Mouse (Mus musculus) heart, embryonic 16.5 days (tissue): ENCODE data around the gene Scn5a. TPM values are rescaled to one million over a fixed set of nuclear protein-coding genes. Genes with fewer than 3 reads are reported as not detected.

ENCODE experiments used
- ATAC-seq: fragments of 200-750 bp; cut with Nextera tagmentation; replicated peaks from 2 replicates; pipeline ENCODE4 v1.8.0; 2017; ENCODE audit warnings: moderate number of reproducible peaks; ENCODE audit not compliant: insufficient read depth, low FRiP score; ENCODE audit errors: extremely low read depth
- H3K27ac ChIP-seq: fragments of 300-500 bp; sonication (generic); 2 replicates; pipeline ENCODE4 v1.5.1; 2014; ENCODE audit warnings: mild to moderate bottlenecking, low read length, control low read depth, moderate library complexity
- H3K27me3 ChIP-seq: fragments of 300-500 bp; sonication (generic); 2 replicates; pipeline ENCODE4 v1.6.1; 2014; ENCODE audit warnings: low read length, mixed read lengths; ENCODE audit not compliant: control insufficient read depth, insufficient read depth
- H3K36me3 ChIP-seq: fragments of 300-500 bp; sonication (generic); 2 replicates; pipeline ENCODE4 v1.6.1; 2014; ENCODE audit not compliant: control insufficient read depth, insufficient read depth
- H3K4me1 ChIP-seq: fragments of 300-500 bp; sonication (generic); 2 replicates; pipeline ENCODE4 v1.6.1; 2014; ENCODE audit warnings: low read length, mixed read lengths; ENCODE audit not compliant: control insufficient read depth, insufficient read depth
- H3K4me2 ChIP-seq: fragments of 300-500 bp; sonication (generic); 2 replicates; pipeline ENCODE4 v1.6.1; 2014; ENCODE audit warnings: low read depth, mild to moderate bottlenecking, control low read depth, low read length
- H3K4me3 ChIP-seq: fragments of 300-500 bp; sonication (generic); 2 replicates; pipeline ENCODE4 v1.5.1; 2014; ENCODE audit warnings: mild to moderate bottlenecking, control low read depth, low read length
- H3K9ac ChIP-seq: fragments of 300-500 bp; sonication (generic); 2 replicates; pipeline ENCODE4 v1.6.1; 2014; ENCODE audit warnings: low read length, control low read depth
- H3K9me3 ChIP-seq: fragments of 300-500 bp; sonication (generic); replicated peaks from 2 replicates; pipeline ENCODE4 v1.6.1; 2016; ENCODE audit warnings: low read length; ENCODE audit not compliant: control insufficient read depth
- WGBS: fragments of 180-500 bp; shearing (Covaris S2); extraction: QIAGEN DNeasy Blood & Tissue Kit; methylation state at CpG from one replicate; pipeline ENCODE4 v1.1.7; 2014; 5-methylcytosine and 5-hydroxymethylcytosine counted together
- polyA plus RNA-seq: library from polyadenylated mRNA; unstranded; fragments of >200 nt; fragmentation: Nextera tagmentation; extraction: Ambion mirVana; gene quantifications from 2 replicates; pipeline ENCODE4 v1.2.1, GENCODE M21; 2015

Scn5a gene
- polyA plus RNA-seq, 1 experiment from 2014 or later = 7.5 TPM

DNA sequence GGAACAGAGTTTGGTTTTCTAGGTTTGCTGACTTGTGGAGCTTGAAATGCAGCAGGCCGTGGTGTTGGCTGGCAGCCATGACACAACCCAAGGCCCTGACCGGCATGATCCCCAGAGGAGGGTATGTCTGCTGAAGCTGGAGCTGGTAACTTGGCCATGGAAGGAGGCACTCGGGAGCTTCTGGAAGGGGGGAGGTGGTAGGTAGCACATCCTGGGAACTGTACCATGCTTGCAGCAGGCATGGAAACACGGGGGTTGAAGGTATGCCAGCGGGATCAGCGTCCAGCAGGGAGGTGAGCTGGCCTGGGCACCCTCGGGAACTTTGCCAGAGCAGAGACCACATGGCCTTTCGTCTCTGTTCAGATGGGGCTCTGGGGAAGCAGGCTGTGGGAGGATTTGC is 55.5 kb downstream of the Scn5a start:
- no peak overlapping the region for H3K4me2 ChIP-seq
- WGBS = 45% methylated on average over 8 of the region's 8 CpGs
- peaks cover 12% of the 10 kb centered on the region for H3K4me1 ChIP-seq
- no peaks in the 10 kb centered on the region for H3K27me3 ChIP-seq
- peaks cover 9% of the 10 kb centered on the region for H3K36me3 ChIP-seq
- 0 out of 2 replicates have a peak overlapping the region, but pooled peaks have one; percentile 35 for H3K27ac ChIP-seq
- H3K9ac ChIP-seq = no peak overlapping the region
- ATAC-seq = peak; percentile 34; the same call in 1 of the 2 replicates
- no peak overlapping the region for H3K4me3 ChIP-seq
- peaks cover 5% of the 10 kb centered on the region; the same call in 1 of the 2 replicates for H3K9me3 ChIP-seq

DNA sequence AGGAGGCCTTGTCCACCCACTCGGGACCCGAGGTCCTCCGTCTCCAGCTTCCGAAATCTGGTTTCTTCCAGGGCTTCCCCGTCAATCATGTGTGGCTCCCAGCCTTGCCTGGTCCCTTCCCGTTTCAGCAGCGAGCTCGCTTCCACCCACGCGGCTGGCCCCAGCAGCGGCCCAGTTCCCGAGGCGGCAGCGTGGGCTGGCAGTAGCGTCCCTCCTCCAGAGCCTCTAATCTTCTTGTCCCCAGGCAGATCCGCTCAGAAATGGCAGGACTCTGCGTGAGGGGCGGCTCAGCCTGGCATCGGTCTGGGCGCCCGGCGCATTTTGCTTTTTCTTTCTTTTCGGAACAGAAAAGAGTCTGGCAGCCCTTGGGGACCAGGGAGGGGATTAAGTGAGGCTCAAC is 59.7 kb downstream of the Scn5a start:
- Histone ChIP-seq H3K27ac (no peak overlapping the region), H3K9me3 (no peaks in the 10 kb centered on the region), H3K9ac (no peak overlapping the region), H3K36me3 (peaks cover 9% of the 10 kb centered on the region), H3K4me1 (peaks cover 28% of the 10 kb centered on the region), H3K4me2 (no peak overlapping the region), H3K4me3 (no peak overlapping the region), H3K27me3 (no peaks in the 10 kb centered on the region)
- 57% methylated on average over 23 of the region's 23 CpGs for WGBS
- ATAC-seq = no peak

DNA sequence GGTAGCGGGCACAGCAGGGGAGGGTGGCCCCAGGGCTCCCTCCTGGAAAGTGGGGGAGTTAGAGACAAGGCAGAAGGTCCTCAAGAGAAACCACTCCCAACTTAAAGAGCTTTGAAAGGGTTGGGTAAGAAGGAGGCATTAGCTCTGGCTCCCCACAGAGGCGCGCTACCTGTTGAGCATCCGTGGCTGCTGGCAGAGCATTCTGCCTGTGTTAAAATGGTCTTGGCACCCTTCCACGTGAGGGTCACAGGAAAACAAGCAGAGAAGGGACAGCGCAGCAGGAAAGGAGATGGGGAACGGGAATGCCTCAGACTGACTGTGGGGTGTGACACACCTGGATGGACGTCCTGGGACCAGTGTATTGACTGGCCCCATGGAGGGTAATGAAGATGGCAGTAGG is 60.6 kb downstream of the Scn5a start:
- ATAC-seq = no peak
- no peak overlapping the region for H3K9ac ChIP-seq
- H3K36me3 ChIP-seq = peaks cover 9% of the 10 kb centered on the region
- H3K4me2 ChIP-seq = no peak overlapping the region
- no peaks in the 10 kb centered on the region for H3K9me3 ChIP-seq
- no peak overlapping the region for H3K27ac ChIP-seq
- 61% methylated on average over 8 of the region's 8 CpGs for WGBS
- peaks cover 21% of the 10 kb centered on the region for H3K4me1 ChIP-seq
- no peak overlapping the region for H3K4me3 ChIP-seq
- H3K27me3 ChIP-seq = no peaks in the 10 kb centered on the region

DNA sequence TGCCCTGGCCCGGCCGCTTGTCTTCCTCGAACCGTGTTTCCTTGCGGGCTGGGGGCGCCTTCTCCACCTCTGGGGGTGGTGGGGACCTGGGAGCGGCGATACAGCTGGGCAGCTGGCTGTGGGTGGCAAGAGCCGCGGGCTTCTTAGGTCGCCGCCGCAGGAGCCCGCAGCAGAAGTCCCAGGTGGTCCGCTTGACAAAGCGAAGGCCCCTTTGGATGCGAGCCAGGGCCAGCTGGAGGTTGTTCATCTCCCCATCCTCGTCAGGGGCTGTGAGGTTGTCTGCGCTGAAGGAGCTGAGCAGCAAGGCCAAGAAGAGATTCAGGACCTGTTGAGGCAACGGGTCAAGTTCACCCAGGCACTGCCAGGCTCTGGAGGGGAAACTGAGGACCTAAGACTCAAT is 61.3 kb downstream of the Scn5a start:
- 33% methylated on average over 20 of the region's 20 CpGs for WGBS
- peaks cover 16% of the 10 kb centered on the region for H3K4me1 ChIP-seq
- H3K4me2 ChIP-seq = no peak overlapping the region; the same call in none of the 2 replicates

DNA sequence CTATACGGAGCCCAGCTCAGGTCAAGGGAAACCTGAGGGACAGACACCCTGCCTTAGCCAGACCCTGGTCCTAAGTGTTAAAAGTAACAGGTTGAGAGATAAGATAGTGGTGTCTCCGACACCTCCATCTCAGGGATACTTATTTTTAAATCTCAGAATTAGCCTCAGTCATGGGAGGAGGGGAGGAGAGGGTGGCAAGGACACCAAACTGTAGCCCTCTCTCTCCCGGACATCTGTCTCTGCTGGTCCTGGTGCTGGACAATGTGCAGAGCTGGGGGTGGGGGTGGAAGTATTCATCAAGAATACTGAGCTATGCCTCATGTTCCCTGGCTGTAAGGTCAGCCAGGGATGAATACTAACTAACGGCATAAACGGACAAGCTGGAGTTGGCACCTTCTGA is 62.0 kb downstream of the Scn5a start:
- no peaks in the 10 kb centered on the region for H3K9me3 ChIP-seq
- WGBS = 33% methylated on average over 5 of the region's 5 CpGs
- peak overlapping the region; percentile 10; the same call in 1 of the 2 replicates for H3K27ac ChIP-seq
- H3K9ac ChIP-seq = no peak overlapping the region
- peaks cover 9% of the 10 kb centered on the region for H3K36me3 ChIP-seq
- H3K4me1 ChIP-seq = peaks cover 16% of the 10 kb centered on the region
- no peak overlapping the region for H3K4me3 ChIP-seq
- peak; percentile 42; the same call in 1 of the 2 replicates for ATAC-seq
- H3K27me3 ChIP-seq = no peaks in the 10 kb centered on the region
- no peak overlapping the region; the same call in 1 of the 2 replicates for H3K4me2 ChIP-seq

More for the DNA sequence above, 61.3 kb downstream of the Scn5a start:
- Histone ChIP-seq H3K27me3 (no peaks in the 10 kb centered on the region), H3K9me3 (no peaks in the 10 kb centered on the region), H3K27ac (peak overlapping the region; percentile 10; the same call in 1 of the 2 replicates), H3K9ac (no peak overlapping the region), H3K4me3 (no peak overlapping the region), H3K36me3 (peaks cover 9% of the 10 kb centered on the region)
- ATAC-seq = no peak

DNA sequence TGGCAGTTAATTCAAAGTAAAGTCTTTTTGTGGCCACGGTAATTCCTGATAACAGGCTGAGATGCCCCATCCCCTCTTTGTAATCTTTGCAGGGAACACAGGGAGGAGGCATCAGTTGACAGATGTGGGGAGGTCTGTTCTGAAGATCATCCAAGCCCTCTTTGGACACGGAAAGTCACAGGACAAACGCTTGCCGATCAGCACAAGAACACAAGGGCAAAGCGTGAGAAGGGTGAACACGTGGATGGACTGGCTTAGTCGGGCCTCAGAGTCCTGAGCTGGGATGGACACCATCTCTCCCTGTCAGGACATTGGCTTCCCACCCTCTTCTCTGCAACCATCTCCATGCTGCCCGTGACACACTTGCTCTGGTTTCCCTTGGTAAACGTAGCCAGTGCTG is 63.4 kb downstream of the Scn5a start:
- Histone ChIP-seq H3K27me3 (no peaks in the 10 kb centered on the region), H3K4me1 (peaks cover 16% of the 10 kb centered on the region), H3K9ac (no peak overlapping the region), H3K36me3 (peaks cover 6% of the 10 kb centered on the region), H3K9me3 (no peaks in the 10 kb centered on the region), H3K27ac (no peak overlapping the region), H3K4me3 (no peak overlapping the region), H3K4me2 (no peak overlapping the region)
- 69% methylated on average over 9 of the region's 9 CpGs for WGBS
- ATAC-seq = no peak

DNA sequence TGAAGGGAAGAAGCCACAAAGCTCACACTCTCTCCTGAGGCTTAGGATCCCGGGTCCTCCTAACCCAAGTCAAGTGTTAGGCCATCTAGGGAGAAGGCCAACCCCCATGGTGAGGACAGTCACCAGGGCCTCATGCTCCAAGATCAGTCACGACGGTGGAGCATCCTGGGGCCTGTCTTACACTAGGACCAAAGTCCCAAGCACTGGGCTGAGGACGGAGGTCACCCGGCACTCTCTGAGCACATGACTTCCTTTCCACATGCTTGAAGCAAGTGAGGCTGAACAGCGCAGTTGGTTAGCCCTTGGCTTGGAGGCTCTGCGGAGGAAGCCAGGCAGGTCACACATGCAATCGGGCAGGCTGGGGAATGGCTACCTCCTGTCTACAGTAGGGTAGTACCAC is 63.8 kb downstream of the Scn5a start:
- Histone ChIP-seq H3K27ac (no peak overlapping the region), H3K36me3 (0 out of 2 replicates have a peak, but pooled peaks cover 2% of the 10 kb centered on the region), H3K4me2 (no peak overlapping the region), H3K9ac (no peak overlapping the region), H3K4me3 (no peak overlapping the region), H3K9me3 (no peaks in the 10 kb centered on the region), H3K27me3 (no peaks in the 10 kb centered on the region), H3K4me1 (peaks cover 16% of the 10 kb centered on the region)
- 78% methylated on average over 8 of the region's 8 CpGs for WGBS
- ATAC-seq = no peak

DNA sequence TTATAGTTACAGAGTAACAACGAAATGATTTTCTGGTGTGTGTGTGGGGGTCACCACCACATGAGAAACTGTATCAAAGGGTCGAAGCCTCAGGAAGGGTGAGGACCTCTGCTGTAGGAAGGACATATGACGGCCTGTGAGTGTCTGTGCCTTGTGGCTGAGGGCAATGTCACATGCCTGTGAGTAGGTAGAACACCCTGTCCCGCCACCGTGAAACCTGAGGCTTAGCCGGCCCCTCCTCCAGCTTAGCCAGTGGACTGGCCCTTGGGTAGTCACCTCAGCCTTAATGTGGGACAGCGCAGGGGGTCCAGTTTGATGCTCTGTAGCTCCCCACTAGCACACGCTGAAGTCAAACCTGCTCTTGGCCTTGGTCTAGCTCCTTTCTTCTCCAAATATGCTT is 65.0 kb downstream of the Scn5a start:
- Histone ChIP-seq H3K4me3 (no peak overlapping the region), H3K4me1 (peaks cover 16% of the 10 kb centered on the region), H3K4me2 (no peak overlapping the region), H3K9me3 (no peaks in the 10 kb centered on the region), H3K27me3 (no peaks in the 10 kb centered on the region), H3K9ac (no peak overlapping the region), H3K36me3 (0 out of 2 replicates have a peak, but pooled peaks cover 2% of the 10 kb centered on the region), H3K27ac (no peak overlapping the region)
- ATAC-seq = no peak
- WGBS = 83% methylated on average over 8 of the region's 8 CpGs

DNA sequence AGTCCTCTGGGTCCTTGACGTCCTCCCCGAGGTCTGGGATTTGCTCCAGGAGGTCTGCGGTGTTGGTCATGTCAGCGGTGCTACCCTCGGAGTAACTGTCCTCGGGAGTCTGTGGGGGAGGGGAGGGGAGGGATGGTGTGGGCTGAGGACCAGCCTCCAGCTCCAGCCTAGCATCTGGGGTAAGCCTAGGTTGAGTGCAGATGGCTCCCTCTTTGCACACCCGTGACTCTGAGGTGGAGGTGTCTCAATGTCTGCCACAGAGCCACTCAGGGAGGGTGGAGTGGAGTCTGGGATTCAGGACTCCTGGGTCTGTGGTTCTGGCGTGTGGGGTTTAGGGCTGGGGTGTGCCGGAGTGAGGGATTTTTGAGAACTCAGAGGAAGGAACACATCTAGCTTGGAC is 65.8 kb downstream of the Scn5a start:
- no peak overlapping the region for H3K9ac ChIP-seq
- no peak overlapping the region for H3K4me3 ChIP-seq
- peaks cover 13% of the 10 kb centered on the region for H3K4me1 ChIP-seq
- H3K9me3 ChIP-seq = no peaks in the 10 kb centered on the region; the same call in 1 of the 2 replicates
- peaks cover 2% of the 10 kb centered on the region; the same call in 1 of the 2 replicates for H3K36me3 ChIP-seq
- 85% methylated on average over 9 of the region's 9 CpGs for WGBS
- no peaks in the 10 kb centered on the region for H3K27me3 ChIP-seq
- no peak for ATAC-seq
- no peak overlapping the region for H3K27ac ChIP-seq
- no peak overlapping the region for H3K4me2 ChIP-seq
